Mouse (Mus musculus) ES-Bruce4 (cell line): ENCODE results near the gene Prune1.

ENCODE experiments used
- CTCF ChIP-seq: IDR thresholded peaks from one replicate; pipeline ENCODE4 v1.8.1; 2011; ENCODE audit warnings: low read depth, low read length
- EP300 ChIP-seq: IDR thresholded peaks from 2 replicates; pipeline ENCODE4 v1.6.1; 2011; ENCODE audit warnings: low read depth, low read length; ENCODE audit not compliant: insufficient read depth
- POLR2A ChIP-seq: IDR thresholded peaks from one replicate; pipeline ENCODE4 v1.8.1; 2011; ENCODE audit warnings: low read length; ENCODE audit not compliant: insufficient read depth

DNA sequence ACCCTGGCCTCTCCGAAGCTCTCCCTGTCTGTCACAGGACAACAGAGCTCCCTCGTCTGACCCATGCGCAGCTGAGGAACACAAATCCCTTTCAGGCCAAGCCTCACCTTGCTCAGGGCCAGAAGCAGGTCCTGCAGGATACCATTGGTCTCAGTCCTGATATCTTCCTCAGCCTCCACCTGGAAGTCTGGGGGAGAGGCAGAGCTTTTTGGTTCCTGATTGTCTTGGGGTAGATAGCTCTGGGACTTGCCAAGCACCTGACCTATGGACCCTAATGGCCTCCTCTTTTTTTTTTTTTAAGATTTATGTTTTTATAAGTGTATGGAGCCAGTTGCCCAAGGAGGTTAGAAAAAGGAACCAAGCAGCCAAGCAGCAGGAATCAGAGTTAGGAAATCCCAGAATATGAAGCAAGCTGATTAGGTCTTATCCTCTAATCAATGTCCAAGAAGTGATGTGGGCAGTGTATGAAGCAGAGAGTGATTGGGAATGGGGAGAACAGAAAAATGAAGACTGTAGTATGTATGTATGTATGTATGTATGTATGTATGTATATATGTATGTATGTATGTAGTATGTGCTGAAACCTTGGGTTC is 19.4 kb upstream of the Prune1 start:
- TF ChIP-seq CTCF: no peak
- no peak for TF ChIP-seq POLR2A
- TF ChIP-seq EP300: no peak
